In the genomic region with DNA sequence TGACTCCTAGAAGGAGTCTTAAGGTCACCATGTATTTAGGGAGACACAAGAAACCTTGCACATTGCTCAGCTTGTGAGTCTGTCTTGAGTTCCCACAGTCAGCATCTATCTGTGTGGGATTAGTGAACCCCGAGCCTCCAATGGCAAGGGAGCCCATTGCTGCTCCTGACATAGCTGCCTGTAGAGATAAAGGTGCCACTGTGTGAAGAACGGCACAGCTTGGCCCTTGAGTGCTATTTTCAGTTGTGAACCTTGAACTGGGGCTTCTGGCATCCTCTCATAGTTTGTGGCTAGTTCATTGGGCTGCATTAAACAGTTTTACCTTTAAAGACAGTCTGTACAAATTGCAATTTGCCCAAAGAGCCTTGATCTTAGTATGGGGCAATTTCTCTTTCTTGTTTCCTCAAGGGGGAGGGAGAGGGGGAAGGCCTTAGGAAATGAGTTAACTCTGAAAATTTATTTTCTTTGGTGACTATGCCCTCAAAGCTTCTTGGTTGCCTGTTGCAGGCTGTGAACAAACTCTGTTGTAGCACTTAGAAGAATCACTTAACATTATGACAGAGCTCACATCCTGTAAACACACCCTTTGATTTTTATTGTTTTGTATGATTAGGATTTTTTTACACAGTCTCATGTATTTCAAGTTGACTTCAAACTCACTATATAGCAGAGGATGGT, we compare ENCODE assay signal across 24 mouse cellular contexts. TPM values are rescaled to one million over a fixed set of nuclear protein-coding genes. Genes with fewer than 3 reads are reported as not detected.
DNase-seq lines count a peak whose midpoint lies in the region; TF ChIP-seq lines count a peak whose summit lies in the region.
"Had no signal": no experiment of that assay in that cellular context is flagged by ENCODE, and none has a peak within 500 bp of the region (broad histone marks: within the 10 kb centered on the region; RNA-seq: fewer than 3 reads in every experiment).

No protein-coding gene starts in this region.

- peak; percentile 49 for DNase-seq in adrenal gland, adult 8-10 months
- DNase-seq in adrenal gland, adult 18-20 months (ENCODE audit: low spot score in 2 of 2): no peak
- DNase-seq in MEL (ENCODE audit: low read depth, low spot score): peak; percentile 38
- DNase-seq in induced T-regulatory cell, adult 2 months (ENCODE audit: low read depth): peak; percentile 68
- DNase-seq in splenic B cell, adult 2 months (ENCODE audit: low read depth, low spot score): peak; percentile 11
- no peak for DNase-seq in left cerebral cortex, postnatal 10 days (ENCODE audit: extremely low spot score in 1 of 2, low spot score in 2 of 2)
- DNase-seq in ovary, adult 18-20 months (ENCODE audit: low spot score): no peak
- DNase-seq: cerebellum, adult 18-20 months; cerebellum, postnatal 14 days; gastrocnemius, postnatal 36 days; kidney, adult 8-10 months; kidney, postnatal 10 days; lung, postnatal 36 days; right cerebral cortex, postnatal 14 days; thymus, postnatal 36 days had no signal

- H3K36me3 ChIP-seq in MEL (ENCODE audit: control insufficient read depth in 1 of 2, insufficient read depth in 2 of 2, low read length in 2 of 2): peaks cover 0 to 28% of the 10 kb centered on the region in 2 experiments; a peak in 2 of 4 replicates
- peaks cover 5% of the 10 kb centered on the region; the same call in 1 of the 2 replicates for H3K36me3 ChIP-seq in splenic B cell, adult 2 months (ENCODE audit: control insufficient read depth, insufficient read depth, low read length, poor library complexity, severe bottlenecking)
- H3K36me3 ChIP-seq: embryonic facial prominence, embryonic 12.5 days; forebrain, embryonic 12.5 days; G1E; hindbrain, embryonic 13.5 days; lung, embryonic 15.5 days had no signal

- no peak for TF ChIP-seq CTCF in MEL (IDR thresholded peaks at IDR 0.05 in 2 of 3, conservative IDR thresholded peaks at IDR 0.05 in 1 of 3; ENCODE audit: control insufficient read depth in 1 of 3, insufficient read depth in 1 of 3, low read depth in 2 of 3, low read length in 3 of 3, poor library complexity in 1 of 3, severe bottlenecking in 1 of 3)

- H3K9ac ChIP-seq in MEL (ENCODE audit: control insufficient read depth, low read depth, low read length, poor library complexity, severe bottlenecking): no peak overlapping the region
- H3K9ac ChIP-seq: embryonic facial prominence, embryonic 12.5 days; forebrain, embryonic 12.5 days; hindbrain, embryonic 13.5 days; liver, embryonic 14.5 days; lung, embryonic 15.5 days had no signal

- no peaks in the 10 kb centered on the region for H3K27me3 ChIP-seq in MEL (ENCODE audit: control insufficient read depth in 1 of 2, insufficient read depth in 2 of 2, low read length in 2 of 2)
- H3K27me3 ChIP-seq in splenic B cell, adult 2 months (ENCODE audit: control insufficient read depth, insufficient read depth, low read length, poor library complexity, severe bottlenecking): no peaks in the 10 kb centered on the region
- H3K27me3 ChIP-seq: CH12.LX; embryonic facial prominence, embryonic 12.5 days; forebrain, embryonic 12.5 days; hindbrain, embryonic 13.5 days; lung, embryonic 15.5 days had no signal

- intact Hi-C loops in left cerebral cortex, postnatal 10 days (cut with DNase I): no loop called here

- no peak for TF ChIP-seq EP300 in MEL (IDR thresholded peaks at IDR 0.05; ENCODE audit: low read depth in 1 of 2, low read length in 2 of 2)

- H3K4me3 ChIP-seq in MEL (ENCODE audit: control insufficient read depth in 1 of 2, insufficient read depth in 1 of 2, low read depth in 2 of 2, low read length in 2 of 2): no peak overlapping the region
- H3K4me3 ChIP-seq: embryonic facial prominence, embryonic 12.5 days; erythroblast, embryonic 14.5 days; forebrain, embryonic 12.5 days; hindbrain, embryonic 13.5 days; lung, embryonic 15.5 days had no signal

- H3K27ac ChIP-seq in MEL (ENCODE audit: control insufficient read depth, low read depth, low read length): no peak overlapping the region
- H3K27ac ChIP-seq: embryonic facial prominence, embryonic 12.5 days; forebrain, embryonic 12.5 days; hindbrain, embryonic 13.5 days; liver, embryonic 14.5 days; lung, embryonic 15.5 days had no signal

- no peak for TF ChIP-seq RAD21 in MEL (IDR thresholded peaks at IDR 0.05; ENCODE audit: low read depth, low read length)

- no peak for TF ChIP-seq POLR2A in MEL (IDR thresholded peaks at IDR 0.05; ENCODE audit: control insufficient read depth in 1 of 2, insufficient read depth in 1 of 2, low read depth in 1 of 2, low read length in 2 of 2, poor library complexity in 1 of 2)

- H3K4me1 ChIP-seq in MEL (ENCODE audit: control insufficient read depth in 1 of 2, insufficient read depth in 2 of 2, low read length in 2 of 2): peaks cover 17 to 33% of the 10 kb centered on the region in 2 experiments
- H3K4me1 ChIP-seq: embryonic facial prominence, embryonic 12.5 days; forebrain, embryonic 12.5 days; hindbrain, embryonic 13.5 days; lung, embryonic 15.5 days had no signal

- no peaks in the 10 kb centered on the region for H3K79me2 ChIP-seq in MEL (ENCODE audit: control insufficient read depth, insufficient read depth, low read length, poor library complexity)

- H3K9me3 ChIP-seq in MEL (replicated peaks; ENCODE audit: insufficient read depth, low read length): no peaks in the 10 kb centered on the region
- H3K9me3 ChIP-seq: embryonic facial prominence, embryonic 12.5 days; forebrain, embryonic 12.5 days; hindbrain, embryonic 13.5 days; lung, embryonic 15.5 days had no signal

TF ChIP-seq in MEL, 35 proteins besides CTCF, POLR2A, EP300 and RAD21:
- TF ChIP-seq BHLHE40 (IDR thresholded peaks at IDR 0.05; ENCODE audit: borderline replicate concordance, low read depth, low read length) (no peak), USF2 (IDR thresholded peaks at IDR 0.05; ENCODE audit: borderline replicate concordance in 1 of 2, insufficient read depth in 1 of 2, low read depth in 1 of 2, low read length in 2 of 2) (no peak), MAZ (IDR thresholded peaks at IDR 0.05; ENCODE audit: low read depth, low read length) (no peak), POLR2AphosphoS5 (IDR thresholded peaks at IDR 0.05; ENCODE audit: borderline replicate concordance, low read depth, low read length) (no peak), CHD2 (IDR thresholded peaks at IDR 0.05; ENCODE audit: low read length) (no peak), ELF1 (IDR thresholded peaks at IDR 0.05; ENCODE audit: low read depth, low read length) (no peak), SMC3 (IDR thresholded peaks at IDR 0.05; ENCODE audit: low read depth, low read length) (no peak), TBP (IDR thresholded peaks at IDR 0.05; ENCODE audit: low read depth, low read length) (no peak), ZC3H11A (IDR thresholded peaks at IDR 0.05; ENCODE audit: low read depth, low read length) (no peak), MEF2A (IDR thresholded peaks at IDR 0.05; ENCODE audit: extremely low read depth, insufficient replicate concordance, low read depth, low read length, poor library complexity, severe bottlenecking) (no peak), ETS1 (IDR thresholded peaks at IDR 0.05; ENCODE audit: low read depth, low read length) (no peak), RCOR1 (IDR thresholded peaks at IDR 0.05; ENCODE audit: low read depth, low read length) (no peak), E2F4 (IDR thresholded peaks at IDR 0.05; ENCODE audit: borderline replicate concordance, low read depth, low read length) (no peak), TCF12 (IDR thresholded peaks at IDR 0.05; ENCODE audit: low read depth, low read length) (no peak), MXI1 (IDR thresholded peaks at IDR 0.05; ENCODE audit: low read depth, low read length) (no peak), UBTF (IDR thresholded peaks at IDR 0.05; ENCODE audit: borderline replicate concordance, insufficient read depth, low read depth, low read length) (no peak), HCFC1 (IDR thresholded peaks at IDR 0.05; ENCODE audit: low read depth, low read length) (no peak)

RNA-seq across cellular contexts. Expression of gene Zfp831, which starts 30.8 kb away (rescaled TPM):
- under 1 TPM; 0.07 to 0.27 (median 0.14) TPM for total RNA-seq in adrenal gland, adult 8-10 months (2022)
- under 1 TPM; 0.07 to 0.13 TPM for total RNA-seq in adrenal gland, adult 18-20 months (2021)
- total RNA-seq in MEL (2012; rRNA removed): 1.4 and 2.3 TPM in 2 replicates
- 1 to 10 TPM in 1 of 2 experiments, not detected in 1; 4.1 TPM for polyA plus RNA-seq in MEL (2012; ENCODE audit: insufficient read depth in 1 of 2, insufficient read length in 2 of 2, low read depth in 1 of 2, low replicate concordance in 2 of 2, missing spikeins in 1 of 2)
- 1 to 10 TPM; 2.8 to 3.0 TPM for total RNA-seq in left cerebral cortex, postnatal 10 days (2021)
- polyA plus RNA-seq: embryonic facial prominence, embryonic 12.5 days; erythroblast, embryonic 14.5 days; forebrain, embryonic 12.5 days; G1E; hindbrain, embryonic 13.5 days; intestine, embryonic 14.5 days had no signal

Comparison
In these comparisons a context has a peak if more than half of its experiments do, and no peak if none do; other contexts are left out.
1. DNase-seq: peak in adrenal gland, adult 8-10 months (single experiment), MEL (single experiment), induced T-regulatory cell, adult 2 months (single experiment) and splenic B cell, adult 2 months (single experiment); none in adrenal gland, adult 18-20 months (0 of 2), left cerebral cortex, postnatal 10 days (0 of 2) and ovary, adult 18-20 months (single experiment).